Comparison of ENCODE assay signal across 9 mouse cellular contexts in the genomic region with DNA sequence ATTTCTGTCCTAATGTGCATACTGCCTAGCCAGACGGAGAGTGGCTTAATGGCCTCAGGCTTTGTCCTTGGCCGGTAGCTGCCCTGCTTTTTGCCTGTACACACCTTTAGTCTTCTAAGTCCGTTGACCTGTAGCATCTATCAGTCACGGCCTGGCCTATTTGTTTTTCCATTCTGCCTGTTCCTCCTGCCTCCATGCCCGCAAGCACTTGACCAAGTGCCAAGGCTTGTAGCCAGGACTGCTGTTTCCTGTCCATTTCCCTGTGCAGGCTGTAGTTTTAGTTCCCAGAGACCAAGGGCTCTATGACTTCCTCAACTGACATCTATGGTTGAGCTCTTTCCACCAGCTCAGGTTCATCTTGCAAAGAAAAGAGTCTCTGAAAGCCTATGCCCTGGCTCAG.
DNase-seq lines count a peak whose midpoint lies in the region; ATAC-seq and TF ChIP-seq lines count a peak whose summit lies in the region.
"Had no signal": no experiment of that assay in that cellular context is flagged by ENCODE, and none has a peak within 500 bp of the region (broad histone marks: within the 10 kb centered on the region; RNA-seq: fewer than 3 reads in every experiment).

No protein-coding gene starts in this region.

- no peaks in the 10 kb centered on the region for H3K9me3 ChIP-seq in liver, embryonic 12.5 days (replicated peaks)

- H3K36me3 ChIP-seq in liver, embryonic 12.5 days: no peaks in the 10 kb centered on the region

- 0 out of 2 replicates have a peak, but pooled peaks cover 2% of the 10 kb centered on the region for H3K27me3 ChIP-seq in liver, embryonic 12.5 days (replicated peaks)

- no peak for ATAC-seq in erythroblast, adult 5-6 weeks (replicated peaks; ENCODE audit: low FRiP score, poor library complexity, severe bottlenecking)
- no peak for ATAC-seq in liver, embryonic 12.5 days

- H3K4me3 ChIP-seq in gastrocnemius, adult 2 months: no peak overlapping the region
- H3K4me3 ChIP-seq in liver, embryonic 12.5 days: no peak overlapping the region
- H3K4me3 ChIP-seq: myocyte had no signal

- H3K27ac ChIP-seq in gastrocnemius, adult 2 months: no peak overlapping the region
- H3K27ac ChIP-seq in liver, embryonic 12.5 days: no peak overlapping the region

- intact Hi-C loops in gastrocnemius, adult 2 months (cut with DNase I): no loop called here
- intact Hi-C loops in left cerebral cortex, postnatal 25 days (cut with DNase I): no loop called here

- DNase-seq in gastrocnemius, adult 2 months: peak; percentile 44
- DNase-seq in gastrocnemius, postnatal 4 days (ENCODE audit: low spot score in 2 of 2): no peak
- peak; percentile 61 for DNase-seq in adrenal gland, postnatal 14 days
- DNase-seq in heart, adult 8-10 months (ENCODE audit: low spot score): peak; percentile 33
- DNase-seq in kidney, postnatal 4 days: peak; percentile 58 to 64
- no peak for DNase-seq in left cerebral cortex, postnatal 25 days (ENCODE audit: low spot score in 2 of 2)

- no peak overlapping the region for H3K4me2 ChIP-seq in liver, embryonic 12.5 days

- no peak overlapping the region for H3K9ac ChIP-seq in liver, embryonic 12.5 days

- WGBS in liver, embryonic 12.5 days (ENCODE audit: insufficient replicate concordance): 66% methylated on average over 5 of the region's 5 CpGs

- H3K4me1 ChIP-seq in liver, embryonic 12.5 days: no peaks in the 10 kb centered on the region

- no peak for TF ChIP-seq CTCF in gastrocnemius, adult 2 months (IDR thresholded peaks at IDR 0.05)

Comparison
In these comparisons a context has a peak if more than half of its experiments do, and no peak if none do; other contexts are left out.
1. DNase-seq: peak in gastrocnemius, adult 2 months (single experiment), adrenal gland, postnatal 14 days (single experiment), heart, adult 8-10 months (single experiment) and kidney, postnatal 4 days (2 of 2); none in gastrocnemius, postnatal 4 days (0 of 2) and left cerebral cortex, postnatal 25 days (0 of 2).